Mouse (Mus musculus) yolk sac, embryonic 10.5 days (tissue): ENCODE measurements around the gene Jarid2.
A peak's percentile ranks its signal among the peaks of the same experiment; 100 is the strongest.

Experiments used
- DNase-seq: peaks from one replicate; pipeline ENCODE4 v3.0.0-alpha.2; 2017; ENCODE audit warnings: low spot score

The Jarid2 gene

DNA sequence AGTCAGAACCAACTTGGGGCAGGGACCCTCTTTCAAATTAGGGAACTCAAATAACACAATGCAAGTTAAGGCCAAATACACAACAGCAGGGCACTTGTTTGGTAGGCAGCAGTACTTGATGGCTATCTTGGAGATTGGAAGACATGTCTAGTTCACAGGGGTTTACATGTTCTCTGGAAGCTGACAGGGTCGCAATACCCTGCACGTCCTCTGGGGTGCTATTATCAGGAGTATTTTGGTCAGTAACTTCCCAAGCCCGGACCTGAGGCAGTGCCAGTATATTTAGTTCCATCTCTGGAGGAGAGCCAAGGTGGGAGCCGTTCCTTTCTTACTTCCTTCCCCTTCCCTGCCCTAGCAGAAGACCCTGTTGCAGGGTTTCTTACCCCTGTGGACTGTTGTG is 186.7 kb downstream of the Jarid2 start:
- DNase-seq, result no peak

DNA sequence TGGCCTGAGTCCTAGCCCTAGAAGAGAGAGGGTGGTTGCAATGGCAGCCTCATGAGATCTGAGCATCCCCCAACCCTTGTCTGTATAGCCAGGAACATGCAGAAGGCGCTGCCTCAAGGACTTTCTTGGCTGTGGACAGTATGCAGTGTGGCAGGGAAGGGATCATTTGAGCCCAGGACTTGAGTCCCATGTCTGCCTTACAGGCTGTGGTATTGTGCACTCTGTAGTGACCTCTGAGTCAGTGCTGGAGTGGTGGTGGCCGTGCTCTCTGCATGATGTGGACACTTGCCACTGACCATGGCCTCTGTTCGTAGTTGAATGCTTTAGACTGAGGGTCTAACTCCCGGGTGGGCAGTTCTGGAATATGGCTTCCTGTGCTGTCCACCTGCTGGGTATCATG is 187.9 kb downstream of the Jarid2 start:
- no peak for DNase-seq

DNA sequence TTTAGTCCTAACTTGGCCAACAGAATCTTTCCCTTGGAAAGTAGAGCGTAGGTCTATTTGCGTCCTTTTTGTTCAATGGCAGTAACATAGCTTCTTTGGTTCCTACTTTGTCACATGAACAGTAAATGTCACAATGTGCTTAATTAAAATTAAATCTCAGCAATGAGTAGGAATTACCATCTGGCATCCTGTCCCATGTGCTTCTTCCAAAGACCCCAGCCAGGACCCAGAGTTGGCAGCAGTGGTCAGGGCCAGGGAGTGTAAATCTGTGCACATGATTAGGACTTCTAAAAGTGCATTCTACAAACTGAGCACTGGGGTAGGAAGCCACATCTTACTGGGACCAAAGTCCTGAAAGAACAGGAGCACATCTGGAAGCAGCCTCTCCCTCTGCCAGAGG is 189.0 kb downstream of the Jarid2 start:
- no peak for DNase-seq

DNA sequence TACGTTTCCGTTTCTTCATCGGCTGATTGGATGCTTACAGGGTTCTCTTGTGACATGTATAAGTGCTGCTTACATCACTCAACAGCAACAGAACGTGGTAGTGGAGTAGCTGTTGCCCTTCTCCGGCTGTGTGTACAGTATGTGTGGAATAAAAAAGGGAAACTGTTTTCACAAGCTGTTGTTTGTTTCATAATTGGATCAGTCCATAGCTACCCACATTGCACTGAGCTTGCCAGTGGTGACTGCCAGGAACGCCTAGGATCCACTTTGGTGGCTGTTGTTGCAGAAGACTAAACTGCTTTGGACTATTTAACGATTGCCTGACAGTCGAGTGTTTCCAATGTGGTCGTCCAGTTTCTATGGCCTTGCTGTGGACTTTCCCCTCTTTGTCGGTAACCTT is 191.8 kb downstream of the Jarid2 start:
- no peak for DNase-seq

DNA sequence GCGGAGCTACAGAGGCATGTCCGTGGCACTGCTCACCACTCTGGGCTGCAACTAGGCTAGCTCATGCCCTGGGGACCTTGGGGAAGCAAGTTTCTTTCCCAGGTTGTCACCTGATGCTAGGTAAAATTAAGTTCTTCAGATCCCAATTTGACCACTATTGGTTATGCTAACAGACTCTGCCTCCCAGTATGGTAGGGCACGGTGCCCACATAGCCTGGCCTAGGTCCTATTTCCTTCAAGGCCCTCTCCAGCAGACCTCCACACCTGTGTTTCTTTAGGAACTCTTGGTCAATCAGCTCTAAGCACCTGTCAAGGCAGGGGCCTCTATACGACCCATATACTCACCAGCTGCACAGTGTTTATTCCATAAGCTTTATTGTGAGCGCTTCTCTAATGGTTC is 192.4 kb downstream of the Jarid2 start:
- no peak for DNase-seq

DNA sequence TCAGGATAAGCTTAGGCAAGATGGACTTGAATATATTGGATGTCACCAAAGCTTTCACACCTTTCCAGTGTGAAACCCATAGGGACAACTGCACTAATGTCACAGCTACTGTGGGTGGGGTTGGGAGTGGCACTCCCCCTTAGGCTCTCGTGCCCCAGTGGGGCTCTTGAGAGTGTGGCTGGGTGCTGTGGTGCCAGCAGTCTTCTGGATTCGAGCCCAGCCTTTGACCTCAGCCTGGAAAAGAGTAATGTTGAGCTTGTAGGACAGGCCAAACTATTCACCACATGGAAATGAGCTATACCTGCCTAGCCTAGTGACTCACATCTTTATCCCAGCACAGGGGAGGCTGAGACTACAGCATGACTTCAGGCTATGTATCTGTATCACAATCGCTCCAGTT is 194.8 kb downstream of the Jarid2 start:
- no peak for DNase-seq

DNA sequence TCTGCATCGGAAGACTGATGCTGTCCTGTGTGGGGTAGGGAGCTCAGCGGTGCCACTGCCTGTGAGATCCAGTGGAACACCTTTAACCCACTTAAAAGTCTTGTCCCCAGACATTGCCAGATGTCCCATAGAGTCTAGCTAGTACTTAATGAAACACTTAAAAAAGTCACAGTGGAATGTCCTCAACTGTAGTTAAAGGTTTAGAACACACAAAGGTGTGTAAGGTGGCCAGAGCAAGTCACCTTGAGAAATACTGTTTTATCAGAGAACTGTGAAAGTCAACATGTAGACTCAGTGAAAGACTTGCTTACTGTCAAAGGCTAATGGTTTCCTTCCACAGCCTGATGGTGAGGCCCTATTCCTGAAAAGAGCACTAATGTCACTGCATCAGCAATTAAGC is 195.9 kb downstream of the Jarid2 start:
- DNase-seq, result no peak

DNA sequence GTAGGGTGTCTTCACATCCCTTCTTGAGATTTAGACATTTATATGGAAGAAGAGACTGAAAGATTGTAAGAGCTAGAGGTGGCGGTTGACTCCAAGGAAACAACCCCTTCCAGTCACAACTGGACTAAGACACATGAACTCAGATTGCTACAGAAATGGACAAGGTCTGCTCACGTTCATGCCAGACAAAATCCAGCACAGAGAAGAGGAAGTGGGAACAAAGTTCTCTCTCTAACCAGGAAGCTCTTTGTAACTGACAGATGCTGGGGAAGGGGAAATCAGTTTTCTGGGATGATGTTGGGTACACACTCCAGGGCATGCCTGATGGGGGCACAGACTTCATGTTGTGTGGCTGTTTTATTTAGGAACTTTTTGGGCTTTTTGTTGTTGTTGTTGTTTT is 197.0 kb downstream of the Jarid2 start:
- DNase-seq, result no peak

DNA sequence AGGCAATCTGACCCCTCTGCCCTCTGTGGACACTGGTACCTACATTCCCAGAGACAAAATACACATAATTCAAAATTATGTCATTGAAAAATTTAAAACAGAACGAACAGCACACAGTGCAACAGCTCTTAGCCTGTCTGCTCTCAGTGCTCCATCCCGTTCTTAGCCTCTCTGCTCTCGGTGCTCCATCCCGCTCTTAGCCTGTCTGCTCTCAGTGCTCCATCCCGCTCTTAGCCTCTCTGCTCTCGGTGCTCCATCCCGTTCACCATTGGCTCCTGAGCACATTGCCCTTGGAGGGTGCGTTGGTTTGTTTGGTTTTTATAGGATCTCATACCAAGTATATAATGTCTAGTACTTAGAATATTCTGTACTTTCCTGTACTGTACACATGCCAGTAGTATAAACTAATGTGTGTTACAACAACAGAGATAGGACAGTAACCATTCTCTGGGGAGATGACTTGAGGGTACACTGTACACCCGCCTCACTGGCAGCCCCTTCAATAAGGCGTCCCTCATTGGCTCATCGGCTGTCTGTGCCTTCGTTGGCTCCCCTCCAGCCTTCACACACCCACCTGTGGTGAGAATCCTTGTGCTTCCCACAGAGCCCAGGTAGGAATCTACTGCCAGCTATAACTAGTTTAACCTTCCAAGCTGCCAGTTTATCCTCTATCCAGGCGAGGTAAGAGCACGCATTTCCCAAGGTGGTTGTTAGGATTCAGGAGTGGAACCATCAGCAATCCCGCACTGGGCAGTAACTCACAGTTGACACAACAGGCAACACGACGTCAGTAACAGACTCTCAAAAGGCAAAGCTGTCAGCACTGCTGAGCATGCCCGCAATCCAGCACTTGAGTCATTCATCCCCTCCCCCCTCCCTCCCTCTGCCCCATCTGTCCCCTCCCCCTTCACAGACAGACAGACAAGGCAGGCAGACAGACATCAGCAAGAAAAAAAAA is 203.3 kb downstream of the Jarid2 start:
- no peak for DNase-seq

DNA sequence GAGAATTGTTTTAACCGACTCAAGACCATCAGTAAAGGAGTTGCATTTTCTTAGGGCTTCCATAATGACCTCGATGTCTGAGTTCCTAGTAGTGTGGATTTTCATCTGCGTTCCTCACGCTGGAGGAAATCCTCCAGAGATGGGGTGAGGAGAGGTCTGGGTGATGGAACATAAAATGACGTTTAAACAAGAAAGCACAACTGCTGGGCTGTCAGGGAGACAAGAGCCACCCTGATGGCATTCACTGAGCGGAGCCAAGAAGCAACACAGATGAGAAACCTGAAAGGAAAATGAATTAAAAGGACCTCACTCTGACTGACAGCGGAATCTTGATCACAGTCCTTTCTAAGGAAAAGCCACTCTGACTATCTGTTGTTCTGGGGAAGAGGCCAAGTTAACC is 204.3 kb downstream of the Jarid2 start:
- DNase-seq, result no peak

DNA sequence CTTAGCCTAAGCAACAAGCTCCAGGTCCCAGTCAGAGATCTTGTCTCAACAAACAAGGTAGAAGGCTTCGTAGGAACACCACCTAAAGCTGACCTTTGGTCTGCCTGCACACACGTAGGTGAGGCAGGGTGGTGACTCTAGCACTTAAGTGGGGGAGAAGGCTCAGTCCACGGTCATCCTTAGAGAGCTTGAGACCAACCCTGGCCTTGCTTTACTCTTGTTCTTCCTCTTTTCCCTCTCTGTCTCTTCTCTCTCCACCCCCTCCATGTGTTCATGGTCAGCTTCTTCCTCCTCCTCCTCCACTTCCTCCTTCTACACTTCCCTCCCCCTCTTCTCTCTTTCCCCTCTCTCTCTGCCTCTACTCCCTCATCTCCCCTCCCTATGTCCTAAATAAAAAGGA is 208.4 kb downstream of the Jarid2 start:
- peak; percentile 58 for DNase-seq

DNA sequence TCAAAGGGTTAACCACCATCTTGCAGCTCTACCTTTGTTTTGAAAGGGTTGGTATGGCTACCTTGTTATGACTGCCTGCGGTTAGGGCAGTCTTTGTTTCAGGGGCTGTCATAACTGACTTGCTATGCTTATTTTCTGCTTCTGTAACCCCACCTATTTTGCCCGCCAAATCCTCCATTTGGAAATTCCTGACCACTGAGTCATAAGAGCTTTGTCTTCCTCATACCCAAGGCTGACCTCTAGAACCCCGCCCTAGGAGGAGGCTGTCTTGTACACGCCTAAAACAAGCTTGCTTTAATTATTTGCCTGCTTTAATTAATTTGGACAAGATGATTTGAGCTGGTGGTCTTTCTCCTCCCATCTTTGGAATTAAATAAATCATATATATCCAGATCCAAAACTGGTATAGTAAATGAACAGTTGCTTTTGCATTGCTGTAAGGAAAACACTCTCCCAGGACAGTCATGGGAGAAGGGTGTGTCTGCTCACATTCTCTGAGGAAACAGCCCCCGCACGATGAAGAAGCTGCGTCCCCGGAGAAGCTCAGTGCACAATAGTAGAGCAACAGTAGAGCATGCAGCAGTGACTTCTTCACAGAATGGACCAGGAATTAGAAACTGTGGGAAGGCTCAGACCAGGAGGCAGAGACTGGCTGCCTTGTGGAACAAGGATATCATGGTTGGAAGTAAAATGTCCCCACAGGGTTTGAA is 210.2 kb downstream of the Jarid2 start:
- DNase-seq, result no peak

DNA sequence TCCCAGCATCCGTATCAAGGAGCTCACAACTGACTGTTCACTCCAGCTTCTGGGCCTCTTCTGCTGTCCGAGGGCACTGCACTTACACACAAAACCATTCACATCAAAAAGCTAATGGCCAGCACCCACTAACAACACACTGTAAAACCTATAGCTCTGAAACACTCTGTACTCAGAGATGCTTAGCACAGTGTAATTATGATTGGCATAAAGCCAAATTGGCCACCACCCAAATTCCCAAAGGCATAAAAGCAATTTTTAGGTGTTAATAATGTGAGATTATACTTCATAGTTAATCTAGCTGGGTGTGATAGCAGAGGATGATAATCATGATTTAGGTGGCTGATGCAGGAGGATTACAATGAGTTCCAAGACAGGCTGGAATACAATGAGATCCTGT is 214.3 kb downstream of the Jarid2 start:
- no peak for DNase-seq

DNA sequence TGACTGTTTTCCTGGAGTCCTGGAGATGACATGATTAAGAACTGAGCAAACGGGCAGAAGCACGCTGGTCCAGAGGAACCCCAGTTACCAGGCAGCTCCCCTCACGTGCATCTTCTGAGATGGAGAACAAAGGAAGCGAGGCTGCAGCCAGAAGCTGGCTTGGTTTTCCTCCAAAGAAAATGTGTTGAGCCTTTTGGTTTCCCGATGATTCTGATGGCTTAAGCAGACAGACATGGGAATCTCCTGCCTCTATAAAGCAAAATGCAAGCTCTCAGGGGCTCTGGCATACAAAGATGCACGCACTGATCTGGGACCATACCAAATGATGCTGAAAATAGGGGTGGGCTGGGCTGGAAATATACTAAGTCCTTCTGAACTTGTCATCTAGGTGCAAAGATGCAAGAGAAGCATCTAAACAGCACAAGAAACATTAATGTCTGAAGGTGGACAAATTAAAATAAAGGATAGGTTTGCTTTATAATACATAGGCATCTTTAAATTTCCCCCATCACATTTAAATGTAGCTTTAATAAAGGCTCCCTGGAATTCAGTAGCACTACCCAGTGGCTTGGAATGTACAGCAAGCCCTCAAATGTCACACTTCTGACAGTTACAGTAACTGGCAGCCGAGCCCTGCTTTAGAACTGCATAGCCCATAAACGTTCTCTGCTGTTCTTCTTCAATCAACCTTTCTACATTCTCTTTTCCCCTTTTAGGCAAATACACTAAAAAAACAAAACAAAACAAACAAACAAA is 217.8 kb downstream of the Jarid2 start:
- no peak for DNase-seq

DNA sequence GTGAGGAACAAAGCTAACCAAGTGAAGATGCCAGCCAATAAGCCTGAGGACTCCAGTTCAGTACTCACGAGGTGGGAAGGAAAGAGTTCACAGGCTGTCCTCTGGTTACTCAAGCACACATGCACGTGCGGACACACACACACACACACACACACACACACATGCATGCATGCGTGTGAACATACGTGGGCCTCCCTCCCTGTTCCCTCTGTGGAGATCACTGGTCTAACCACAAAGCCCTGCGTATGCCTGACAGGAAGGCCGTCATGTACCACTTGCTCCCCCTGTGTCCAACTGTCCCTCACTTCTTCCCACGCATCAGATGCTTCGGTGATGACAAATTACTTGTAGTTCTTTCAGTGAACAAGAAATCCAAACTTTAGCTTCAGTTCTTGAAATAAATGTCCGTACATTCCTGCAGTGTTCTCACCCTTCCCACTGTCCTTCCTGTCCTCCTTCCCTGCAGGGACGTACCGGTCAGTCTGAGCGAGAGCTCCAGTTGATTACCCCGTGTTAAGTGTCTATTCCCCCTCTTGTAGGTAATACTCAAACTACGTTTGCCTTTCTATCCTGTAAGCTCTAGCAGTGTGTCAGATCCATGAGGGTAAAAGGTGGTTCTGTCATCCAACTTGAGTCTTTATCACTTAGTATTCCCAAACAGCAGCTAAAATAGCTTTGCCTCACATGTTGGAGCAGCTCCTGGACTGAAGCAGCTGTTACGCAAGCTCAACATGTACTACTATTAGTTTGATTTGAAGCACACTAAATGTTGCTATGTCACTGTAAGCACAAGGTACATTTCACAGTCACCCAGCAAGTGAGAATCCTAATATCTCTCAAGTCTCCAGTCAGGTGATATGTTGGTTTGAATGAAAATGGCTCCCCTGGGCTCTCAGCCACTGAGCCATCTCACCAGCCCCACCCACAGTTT is 219.3 kb downstream of the Jarid2 start:
- no peak for DNase-seq

DNA sequence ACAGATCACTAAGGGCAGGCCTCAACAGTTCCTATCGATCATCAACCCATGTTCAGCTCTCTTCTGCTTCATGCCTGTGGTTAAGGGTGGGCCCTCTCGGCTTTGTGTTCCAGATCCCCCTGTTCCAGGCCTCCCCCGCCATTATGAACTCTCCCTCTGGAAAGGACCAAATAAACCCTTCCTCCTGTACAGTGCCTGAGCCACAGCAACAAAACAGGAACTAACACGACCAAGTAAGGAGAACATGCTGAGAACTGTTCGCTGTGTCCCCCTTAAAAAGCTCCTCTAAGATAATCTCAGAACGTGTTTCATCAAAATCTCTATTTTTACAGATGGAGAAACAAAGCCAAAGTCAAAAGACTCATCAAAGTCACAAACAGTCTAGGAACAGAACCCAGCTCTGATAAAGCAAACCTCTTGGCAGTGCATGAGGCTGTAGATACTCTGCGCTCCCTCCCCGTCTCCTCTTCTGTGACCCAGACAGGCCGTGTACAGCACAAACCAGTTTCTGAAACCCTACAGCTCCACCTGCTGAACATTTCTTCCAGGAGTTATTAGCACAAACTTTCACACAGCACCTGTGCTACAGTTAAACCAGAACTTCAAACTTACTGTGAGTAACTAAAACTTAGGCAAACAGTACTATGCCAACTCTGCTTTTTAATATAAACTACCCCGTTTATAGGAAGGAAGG is 223.3 kb downstream of the Jarid2 start:
- DNase-seq, result no peak

DNA sequence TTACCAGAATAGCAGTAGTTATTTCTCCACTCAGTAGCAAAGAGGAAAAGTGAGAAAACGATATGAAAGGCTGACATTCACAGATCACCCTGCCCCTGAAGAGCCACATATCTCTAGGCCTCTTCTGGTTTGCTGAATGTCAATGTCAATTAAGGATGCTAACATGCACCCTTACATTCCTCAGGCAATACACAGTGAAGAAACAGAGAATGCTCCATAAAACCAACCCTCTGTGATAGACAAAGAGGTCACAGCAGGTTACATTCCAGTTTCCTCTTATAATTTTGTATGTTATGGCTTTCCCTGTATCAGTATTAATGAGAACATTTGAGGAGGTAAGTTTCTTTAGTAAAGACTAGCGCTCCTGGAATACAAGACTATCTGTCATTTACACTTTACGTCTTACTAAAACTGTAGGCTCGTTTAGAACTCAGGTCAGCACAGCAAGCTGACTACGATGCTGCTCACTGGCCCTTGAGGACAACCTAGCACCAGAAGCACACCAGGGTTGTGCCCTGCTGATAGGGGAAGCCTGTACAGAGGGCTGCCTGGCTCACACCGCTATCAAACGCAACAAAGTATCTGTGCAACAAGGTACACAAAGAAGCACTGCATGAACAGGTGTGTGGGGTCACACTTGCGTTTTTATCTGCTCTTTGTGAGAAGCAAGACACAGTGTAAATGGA is 224.4 kb downstream of the Jarid2 start:
- no peak for DNase-seq

DNA sequence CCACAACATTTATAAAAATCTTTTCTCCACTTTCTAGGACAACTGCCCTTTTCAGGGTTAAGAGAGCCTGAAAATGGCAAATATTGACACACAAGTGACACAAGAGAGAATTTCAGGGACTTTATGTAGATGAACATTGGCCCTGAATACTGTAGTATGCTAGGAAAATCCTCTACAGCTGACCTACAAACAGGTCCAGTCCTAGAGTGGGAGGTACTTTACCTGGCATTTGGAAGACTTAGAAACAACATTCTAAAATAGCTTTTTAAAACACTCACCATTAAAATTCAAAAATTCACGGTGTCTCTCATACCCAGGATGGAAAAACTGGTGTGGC is 224.9 kb downstream of the Jarid2 start:
- no peak for DNase-seq

DNA sequence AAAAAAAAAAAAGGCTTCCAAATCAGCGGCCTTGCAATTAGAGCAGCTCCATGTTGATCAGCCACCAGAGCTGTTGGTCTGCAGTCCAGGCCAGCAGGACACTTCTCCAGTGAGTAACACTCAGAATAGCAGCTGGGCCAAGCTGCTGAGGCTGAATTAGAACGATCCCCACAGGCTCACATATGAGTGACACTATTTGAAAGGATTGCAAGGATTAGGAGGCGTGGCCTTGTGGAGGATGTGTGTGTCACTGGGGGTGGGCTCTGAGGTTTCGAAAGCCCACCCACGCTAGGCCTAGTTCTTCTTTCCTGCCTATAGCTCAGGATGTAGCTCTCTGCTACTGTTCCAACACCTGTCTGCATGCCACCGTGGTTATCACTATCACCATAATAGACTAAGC is 226.5 kb downstream of the Jarid2 start:
- DNase-seq, result no peak

DNA sequence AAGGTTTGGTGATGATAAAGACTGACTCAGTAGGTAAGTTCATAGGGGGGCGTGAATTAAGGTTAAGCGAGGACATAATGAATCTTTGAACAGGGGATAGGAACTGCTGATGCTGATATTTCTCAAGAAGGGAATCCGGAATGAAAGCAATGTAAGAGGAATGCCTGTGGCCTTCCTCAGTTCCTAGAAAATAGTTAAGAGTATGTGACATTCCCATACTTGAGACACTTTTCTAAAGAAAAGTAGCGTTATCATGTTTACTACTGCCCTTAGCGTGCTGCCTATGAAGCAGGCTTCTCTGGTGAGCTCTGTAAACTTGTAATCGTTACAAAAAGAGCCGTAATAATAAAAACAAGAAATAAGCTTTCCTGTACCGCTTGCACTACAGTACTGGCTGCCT is 227.8 kb downstream of the Jarid2 start:
- DNase-seq, result no peak
